Mouse (Mus musculus) thymus, adult 2 months (tissue): ENCODE results near the gene Cryab. TPM values are rescaled to one million over a fixed set of nuclear protein-coding genes. Genes with fewer than 3 reads are reported as not detected.
A peak's percentile ranks its signal among the peaks of the same experiment; 100 is the strongest.

Experiments used
- DNase-seq: peaks from one replicate; pipeline ENCODE4 v3.0.0; 2021
- H3K27ac ChIP-seq: fragments of 200-500 bp; 2 replicates; pipeline ENCODE4 v1.5.1; 2012; ENCODE audit warnings: low read length, control low read depth; ENCODE audit not compliant: control insufficient read depth, insufficient read depth
- H3K27me3 ChIP-seq: fragments of 200-500 bp; 2 replicates; pipeline ENCODE4 v1.6.1; 2012; ENCODE audit warnings: mild to moderate bottlenecking, low read length, moderate library complexity, mixed read lengths; ENCODE audit not compliant: control insufficient read depth, insufficient read depth
- H3K36me3 ChIP-seq: fragments of 200-500 bp; 2 replicates; pipeline ENCODE4 v1.6.1; 2012; ENCODE audit warnings: mild to moderate bottlenecking, low read length, moderate library complexity; ENCODE audit not compliant: control insufficient read depth, insufficient read depth
- H3K4me1 ChIP-seq: fragments of 200-500 bp; replicated peaks from 2 replicates; pipeline ENCODE4 v1.6.1; 2012; ENCODE audit warnings: low read length; ENCODE audit not compliant: control insufficient read depth, insufficient read depth
- H3K4me3 ChIP-seq: fragments of 200-500 bp; 2 replicates; pipeline ENCODE4 v1.5.1; 2012; ENCODE audit warnings: mild to moderate bottlenecking, low read length, control low read depth, moderate library complexity; ENCODE audit not compliant: control insufficient read depth, insufficient read depth
- CTCF ChIP-seq: fragments of 200-500 bp; IDR thresholded peaks from 2 replicates; pipeline ENCODE4 v1.5.1; 2012; ENCODE audit warnings: mild to moderate bottlenecking, control low read depth, low read length, moderate library complexity, borderline replicate concordance; ENCODE audit not compliant: control insufficient read depth, poor library complexity, insufficient read depth; ENCODE audit errors: extremely low read depth
- POLR2A ChIP-seq: fragments of 200-500 bp; IDR thresholded peaks from 2 replicates; pipeline ENCODE4 v1.6.1; 2012; ENCODE audit warnings: mild to moderate bottlenecking, low read length, control low read depth, moderate library complexity; ENCODE audit not compliant: control insufficient read depth, poor library complexity, insufficient read depth; ENCODE audit errors: extremely low read depth
- WGBS: fragments of 180-500 bp; shearing (Covaris S2); methylation state at CpG from one replicate; pipeline ENCODE4 v1.1.7; 2018; 5-methylcytosine and 5-hydroxymethylcytosine counted together
- polyA plus RNA-seq: library from polyadenylated mRNA; depleted of rRNA; stranded (reverse); fragments of >200 nt; gene quantifications from 2 replicates; pipeline ENCODE4 v1.2.3, GENCODE M21; 2012

Gene Cryab
- polyA plus RNA-seq, 1 experiment, result 146 TPM

- DNase-seq, result peak; percentile 12
- no peak overlapping the region for H3K27ac ChIP-seq
Observed at GRCm38 (mm10) chr9:50727925-50728651, 23.0 kb upstream of the Cryab start.

DNA sequence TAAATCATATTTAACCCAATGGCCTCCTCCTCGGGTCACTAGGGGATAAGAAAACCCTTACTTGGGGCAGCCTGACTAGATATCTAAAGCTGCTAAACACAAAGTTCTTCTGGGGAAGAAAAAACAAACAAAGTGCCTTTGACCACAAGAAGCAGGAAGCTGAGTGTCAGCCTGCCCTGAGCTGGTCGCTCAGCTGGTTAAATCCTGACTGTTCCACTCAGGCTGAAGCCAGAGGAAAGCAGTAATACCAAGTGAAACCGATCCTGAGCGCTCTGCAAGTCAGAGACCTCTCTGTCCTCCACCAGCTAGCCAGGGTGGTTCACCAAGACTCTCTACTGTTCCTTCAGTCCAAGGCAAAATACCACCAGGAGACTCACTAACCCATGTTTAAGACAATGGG lies 21.5 kb upstream of the Cryab start:
- Histone ChIP-seq H3K4me1 (no peaks in the 10 kb centered on the region; the same call in 1 of the 2 replicates), H3K4me3 (no peak overlapping the region), H3K27me3 (peaks cover 7% of the 10 kb centered on the region; the same call in 1 of the 2 replicates), H3K36me3 (no peaks in the 10 kb centered on the region), H3K27ac (no peak overlapping the region)
- no peak for DNase-seq
- no peak for TF ChIP-seq CTCF
- TF ChIP-seq POLR2A, result no peak
- WGBS, result 30% methylated on average over 4 of the region's 4 CpGs

More at GRCm38 (mm10) chr9:50727925-50728651, 23.0 kb upstream of the Cryab start:
- no peaks in the 10 kb centered on the region for H3K36me3 ChIP-seq
- peak overlapping the region; percentile 10; the same call in 1 of the 2 replicates for H3K4me3 ChIP-seq
- H3K27me3 ChIP-seq, result peaks cover 7% of the 10 kb centered on the region; the same call in 1 of the 2 replicates
- 2% methylated on average over 45 of the region's 45 CpGs for WGBS
- no peak for TF ChIP-seq CTCF
- H3K4me1 ChIP-seq, result no peaks in the 10 kb centered on the region; the same call in 1 of the 2 replicates

DNA sequence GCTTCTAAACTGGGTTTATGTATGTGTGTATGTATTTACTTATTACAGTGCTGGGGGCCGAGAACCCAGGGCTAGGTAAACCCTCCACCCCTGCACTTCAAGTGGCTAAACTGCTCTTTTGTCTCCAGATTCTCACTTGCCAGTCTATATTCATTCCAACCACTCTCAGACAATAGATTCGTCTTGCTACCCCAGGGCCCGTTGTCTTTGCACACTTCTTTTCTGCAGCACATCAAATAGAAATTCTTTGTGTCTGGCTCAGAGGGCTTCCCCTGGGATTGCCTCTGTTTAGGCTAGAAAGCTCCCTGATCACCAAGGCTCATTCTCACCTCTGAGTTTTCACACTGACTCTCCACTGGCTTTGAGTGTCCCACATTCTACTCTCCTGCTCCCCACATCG lies 18.6 kb upstream of the Cryab start:
- Histone ChIP-seq H3K36me3 (no peaks in the 10 kb centered on the region), H3K27me3 (peaks cover 6% of the 10 kb centered on the region; the same call in 1 of the 2 replicates), H3K4me3 (no peak overlapping the region), H3K4me1 (no peaks in the 10 kb centered on the region; the same call in 1 of the 2 replicates), H3K27ac (no peak overlapping the region)
- WGBS, result 71% methylated on average over 4 of the region's 4 CpGs
- no peak for DNase-seq
- TF ChIP-seq POLR2A (no peak), CTCF (no peak)

GRCm38 (mm10) chr9:50734989-50735388 lies 16.1 kb upstream of the Cryab start:
- H3K27ac ChIP-seq, result no peak overlapping the region
- H3K4me1 ChIP-seq, result peaks cover 9% of the 10 kb centered on the region
- WGBS, result 9% methylated on average over 9 of the region's 9 CpGs
- no peak for DNase-seq
- no peaks in the 10 kb centered on the region for H3K27me3 ChIP-seq
- no peak for TF ChIP-seq CTCF
- TF ChIP-seq POLR2A, result no peak
- no peak overlapping the region for H3K4me3 ChIP-seq
- no peaks in the 10 kb centered on the region for H3K36me3 ChIP-seq

- no peaks in the 10 kb centered on the region for H3K27me3 ChIP-seq
- TF ChIP-seq POLR2A, result no peak
- no peak for TF ChIP-seq CTCF
- peak within 1 kb of the TSS; percentile 25 for H3K4me3 ChIP-seq
- H3K27ac ChIP-seq, result no peak within 1 kb of the TSS; the same call in 1 of the 2 replicates
- peaks cover 9% of the 10 kb centered on the region for H3K4me1 ChIP-seq
- peak; percentile 81 for DNase-seq
- 9% methylated on average over 36 of the region's 36 CpGs for WGBS
- H3K36me3 ChIP-seq, result no peaks in the 10 kb centered on the region
Observed at GRCm38 (mm10) chr9:50738914-50739870, 11.9 kb upstream of the Cryab start, which contains the start of gene Dixdc1. Gene Dixdc1, minus strand, starts transcription at chr9:50739517.

DNA sequence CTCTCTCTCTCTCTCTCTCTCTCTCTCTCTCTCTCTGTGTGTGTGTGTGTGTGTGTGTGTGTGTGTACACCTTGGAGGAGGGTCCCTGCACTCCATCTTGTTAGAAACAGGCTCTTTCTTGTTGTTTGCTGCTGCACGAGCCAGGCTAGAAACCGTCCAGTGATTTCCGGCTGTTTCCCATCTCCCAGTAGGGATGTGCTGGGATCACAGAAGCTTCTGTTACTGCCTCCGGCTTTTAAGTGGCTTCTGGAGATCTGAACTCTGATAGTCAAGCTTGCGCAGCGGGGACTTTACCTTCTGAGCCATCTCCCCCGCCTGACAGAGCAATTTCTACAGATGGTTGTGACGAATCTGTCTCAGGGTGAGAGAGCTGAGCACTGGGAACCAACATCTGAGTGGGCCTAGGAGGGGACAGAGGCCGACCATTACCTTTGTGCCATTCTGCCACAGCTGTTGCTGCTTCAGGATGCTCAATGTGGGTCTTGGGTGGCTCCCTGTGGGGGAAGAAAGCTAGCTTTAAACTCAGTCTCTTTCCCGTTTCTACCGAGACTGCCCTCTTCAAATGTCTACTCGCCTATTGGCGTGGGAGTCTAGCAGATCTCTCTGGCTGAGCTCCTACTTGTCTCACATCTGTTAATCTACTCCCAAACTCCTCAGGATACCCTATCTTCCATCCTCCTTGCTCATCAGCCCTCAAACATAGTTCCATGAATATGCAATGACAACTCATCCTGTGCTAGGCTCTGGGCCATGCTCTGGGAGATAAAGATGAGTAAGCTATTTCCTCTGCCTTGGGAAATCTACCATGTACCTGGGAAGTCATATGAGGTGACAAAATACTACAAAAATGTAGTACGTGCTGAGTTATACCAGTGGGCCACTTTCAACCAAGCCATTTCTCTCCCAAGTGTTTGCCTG lies 10.0 kb upstream of the Cryab start:
- 83% methylated on average over 14 of the region's 14 CpGs for WGBS

More for the DNA sequence above, 10.0 kb upstream of the Cryab start:
- H3K4me3 ChIP-seq, result no peak overlapping the region
- H3K27me3 ChIP-seq, result no peaks in the 10 kb centered on the region
- no peak for DNase-seq
- H3K36me3 ChIP-seq, result no peaks in the 10 kb centered on the region
- H3K27ac ChIP-seq, result no peak overlapping the region
- peaks cover 9% of the 10 kb centered on the region for H3K4me1 ChIP-seq
- TF ChIP-seq CTCF (no peak), POLR2A (no peak)
